Mouse (Mus musculus): ENCODE measurements around the gene Gcm2. TPM values are rescaled to one million over a fixed set of nuclear protein-coding genes. Genes with fewer than 3 reads are reported as not detected.

Gcm2 gene
- polyA plus RNA-seq (2012; rRNA removed), result 0.05 TPM in 1 of 2 replicates, not detected in the other

DNA sequence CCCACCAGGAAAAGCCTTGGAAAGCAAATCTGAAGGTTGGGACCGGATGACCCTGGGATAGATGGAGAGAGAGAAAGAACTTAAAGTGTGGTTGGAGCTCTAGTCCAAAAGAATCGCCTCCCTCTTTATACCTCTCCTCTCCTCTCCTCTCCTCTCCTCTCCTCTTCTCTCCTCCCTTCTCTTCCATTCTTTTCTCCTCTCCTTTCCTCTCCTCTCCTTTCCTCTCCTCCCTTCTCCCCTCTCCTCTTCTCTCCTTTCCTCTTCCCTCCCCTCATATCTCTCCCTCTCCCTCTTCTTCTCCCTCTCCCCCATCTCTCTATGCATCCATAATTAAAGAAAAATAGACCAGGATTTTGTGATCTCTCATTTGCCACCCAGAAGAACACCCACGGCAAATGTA lies at the start of gene Gcm2:
Gene Gcm2, minus strand, starts transcription at position 101 of the 400 bp plus-strand sequence.
- no peak for DNase-seq
- Histone ChIP-seq H3K4me3 (replicated peaks; ENCODE audit: extremely low read depth, low read depth, low read length) (no peak within 1 kb of the TSS), H3K4me1 (ENCODE audit: control insufficient read depth, insufficient read depth, low read length) (no peaks in the 10 kb centered on the region)
- WGBS, result 82% methylated on average over 3 of the region's 3 CpGs
- TF ChIP-seq CTCF (IDR thresholded peaks at IDR 0.05; ENCODE audit: insufficient read depth, low read length) (no peak), POLR2A (IDR thresholded peaks at IDR 0.05; ENCODE audit: borderline replicate concordance, extremely low read depth, low read depth, low read length) (no peak)

DNA sequence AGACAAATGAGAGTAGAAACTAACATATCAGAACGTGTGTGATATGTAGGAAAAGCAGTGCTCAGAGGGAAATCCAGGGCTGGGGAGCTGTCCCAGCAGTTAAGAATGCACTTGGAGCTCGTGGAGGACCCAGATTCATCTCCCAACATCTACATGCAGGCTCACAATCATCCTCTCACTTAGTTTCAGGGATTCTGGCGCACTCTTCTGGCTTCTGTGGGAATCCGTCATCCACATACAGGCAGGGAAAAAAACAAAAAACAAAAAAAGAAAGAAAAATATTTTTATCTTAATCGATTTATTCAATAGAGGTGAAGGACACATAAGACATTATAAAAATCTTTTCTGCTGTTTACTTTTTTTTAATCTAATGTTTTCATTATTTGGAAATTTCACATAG lies 47.6 kb upstream of the Gcm2 start:
- no peak for DNase-seq
- no peak overlapping the region for H3K4me3 ChIP-seq (replicated peaks; ENCODE audit: extremely low read depth, low read depth, low read length)
- TF ChIP-seq CTCF (IDR thresholded peaks at IDR 0.05; ENCODE audit: insufficient read depth, low read length) (no peak), POLR2A (IDR thresholded peaks at IDR 0.05; ENCODE audit: borderline replicate concordance, extremely low read depth, low read depth, low read length) (no peak)
- H3K4me1 ChIP-seq (ENCODE audit: control insufficient read depth, insufficient read depth, low read length), result no peaks in the 10 kb centered on the region
- 64% methylated on average over 5 of the region's 5 CpGs for WGBS

DNA sequence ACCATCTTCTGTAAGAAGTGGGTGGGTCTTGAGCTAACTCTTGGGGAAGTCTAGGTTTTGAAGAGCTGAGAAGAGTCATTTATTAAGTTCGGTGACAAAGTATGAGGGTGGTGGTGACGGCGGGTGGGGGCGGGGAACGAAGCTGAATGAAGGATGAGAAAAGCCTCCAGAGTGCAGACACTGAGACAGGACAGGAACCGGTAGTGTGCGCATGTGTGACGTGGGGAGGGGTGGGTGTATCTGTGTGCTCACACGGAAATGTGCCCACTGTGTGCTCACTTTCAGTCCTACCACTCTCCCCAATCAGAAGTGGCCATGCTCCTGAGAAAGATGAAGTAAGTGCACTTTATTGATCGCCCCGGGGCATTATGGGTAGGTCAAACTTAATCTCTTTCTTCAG lies 42.3 kb upstream of the Gcm2 start:
- Histone ChIP-seq H3K4me3 (replicated peaks; ENCODE audit: extremely low read depth, low read depth, low read length) (no peak overlapping the region), H3K4me1 (ENCODE audit: control insufficient read depth, insufficient read depth, low read length) (no peaks in the 10 kb centered on the region)
- WGBS, result 74% methylated on average over 11 of the region's 11 CpGs
- TF ChIP-seq CTCF (IDR thresholded peaks at IDR 0.05; ENCODE audit: insufficient read depth, low read length), result no peak
- TF ChIP-seq POLR2A (IDR thresholded peaks at IDR 0.05; ENCODE audit: borderline replicate concordance, extremely low read depth, low read depth, low read length), result no peak
- DNase-seq, result no peak

DNA sequence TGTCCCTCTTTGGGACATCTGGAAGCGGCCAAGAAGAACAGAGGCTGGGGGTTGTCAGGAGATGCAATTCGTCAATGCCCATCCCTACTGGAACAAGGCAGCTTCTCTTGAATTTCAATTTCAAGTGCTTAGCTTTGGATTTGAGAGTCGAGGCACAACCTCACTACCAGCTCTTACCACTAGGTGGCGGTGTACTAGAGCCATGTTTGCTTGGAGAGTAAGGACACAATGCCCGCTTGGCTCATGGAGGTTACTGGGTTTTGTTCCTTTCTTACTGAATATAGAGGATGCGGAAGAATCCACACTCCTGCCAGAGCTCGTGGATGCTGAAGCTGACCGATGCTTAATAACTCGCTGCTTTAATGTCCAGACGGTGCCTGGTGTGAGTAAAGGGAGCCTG lies 35.4 kb upstream of the Gcm2 start:
- peak; percentile 59 for DNase-seq
- H3K4me1 ChIP-seq (ENCODE audit: control insufficient read depth, insufficient read depth, low read length), result no peaks in the 10 kb centered on the region
- H3K4me3 ChIP-seq (replicated peaks; ENCODE audit: extremely low read depth, low read depth, low read length), result no peak overlapping the region
- 71% methylated on average over 10 of the region's 10 CpGs for WGBS
- TF ChIP-seq POLR2A (IDR thresholded peaks at IDR 0.05; ENCODE audit: borderline replicate concordance, extremely low read depth, low read depth, low read length) (no peak), CTCF (IDR thresholded peaks at IDR 0.05; ENCODE audit: insufficient read depth, low read length) (peak; percentile 78)

DNA sequence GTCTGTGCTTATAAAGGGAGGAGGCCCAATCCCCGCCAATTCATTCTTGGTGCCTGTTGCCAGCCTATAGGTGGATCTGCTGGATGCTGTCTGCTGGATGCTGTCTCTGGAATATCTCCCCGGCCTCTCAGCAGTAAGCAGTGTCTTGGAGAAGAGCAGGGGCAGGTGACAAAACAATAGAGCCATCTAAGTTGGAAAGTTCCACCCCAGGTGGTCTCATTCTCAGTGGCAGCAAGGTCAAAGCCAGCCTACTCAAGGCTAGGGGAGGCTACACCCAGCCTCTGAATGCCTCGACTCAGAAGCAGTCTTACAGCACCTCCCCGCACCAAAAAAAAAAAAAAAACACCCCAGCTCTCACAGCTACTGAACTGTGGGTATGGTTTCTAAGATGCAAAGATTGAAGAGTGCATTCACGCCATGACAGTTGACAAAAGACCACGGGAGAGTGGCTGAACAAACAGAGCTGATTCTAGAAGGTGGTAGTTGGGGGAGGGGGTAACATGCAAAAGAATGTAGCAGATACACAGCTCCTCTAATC lies 34.7 kb upstream of the Gcm2 start:
- Histone ChIP-seq H3K4me1 (ENCODE audit: control insufficient read depth, insufficient read depth, low read length) (no peaks in the 10 kb centered on the region), H3K4me3 (replicated peaks; ENCODE audit: extremely low read depth, low read depth, low read length) (no peak overlapping the region)
- TF ChIP-seq POLR2A (IDR thresholded peaks at IDR 0.05; ENCODE audit: borderline replicate concordance, extremely low read depth, low read depth, low read length), result no peak
- TF ChIP-seq CTCF (IDR thresholded peaks at IDR 0.05; ENCODE audit: insufficient read depth, low read length), result no peak
- 66% methylated on average over 6 of the region's 6 CpGs for WGBS
- DNase-seq, result no peak

DNA sequence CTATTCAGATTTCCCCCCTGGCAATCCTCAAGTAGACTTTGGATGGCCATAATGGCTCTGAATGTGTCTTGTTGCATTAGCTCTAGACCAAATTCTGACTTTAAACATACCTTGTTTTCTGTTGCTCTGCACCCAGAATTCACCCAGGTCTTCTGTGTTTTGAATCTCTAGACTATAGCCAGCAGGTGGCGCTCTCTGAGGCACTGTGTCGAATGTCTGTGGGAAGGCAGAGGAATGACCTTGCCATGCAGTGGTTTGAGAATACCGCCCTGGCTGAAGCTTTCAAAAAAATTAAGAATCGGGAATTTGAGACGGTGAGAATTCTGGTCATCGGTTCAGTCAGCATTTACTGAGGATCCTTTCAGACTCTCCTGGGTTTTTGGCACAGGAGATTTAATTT lies 24.1 kb upstream of the Gcm2 start:
- DNase-seq, result peak; percentile 41
- peak; percentile 82 for TF ChIP-seq CTCF (IDR thresholded peaks at IDR 0.05; ENCODE audit: insufficient read depth, low read length)
- no peak for TF ChIP-seq POLR2A (IDR thresholded peaks at IDR 0.05; ENCODE audit: borderline replicate concordance, extremely low read depth, low read depth, low read length)
- 6% methylated on average over 6 of the region's 6 CpGs for WGBS
- no peaks in the 10 kb centered on the region for H3K4me1 ChIP-seq (ENCODE audit: control insufficient read depth, insufficient read depth, low read length)
- no peak overlapping the region for H3K4me3 ChIP-seq (replicated peaks; ENCODE audit: extremely low read depth, low read depth, low read length)

DNA sequence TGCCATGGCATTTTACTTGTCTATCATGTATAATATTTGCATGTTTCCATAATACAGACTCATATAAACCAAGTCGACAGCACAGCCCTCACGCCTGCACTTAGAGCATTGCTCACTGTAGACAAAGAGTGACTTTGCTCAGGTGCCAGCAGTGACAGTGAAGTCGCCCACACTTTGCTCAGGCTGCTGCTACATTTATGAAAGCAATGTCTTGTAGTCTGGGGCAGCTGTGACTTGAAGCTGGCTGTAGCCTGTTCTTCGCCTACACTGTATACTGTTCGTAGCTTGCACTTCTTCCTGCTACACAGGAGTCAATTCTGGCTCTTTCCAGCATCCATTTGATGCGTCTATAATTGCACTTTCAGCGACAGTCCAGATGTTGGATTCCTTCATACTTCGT lies 18.2 kb upstream of the Gcm2 start:
- Histone ChIP-seq H3K4me3 (replicated peaks; ENCODE audit: extremely low read depth, low read depth, low read length) (no peak overlapping the region), H3K4me1 (ENCODE audit: control insufficient read depth, insufficient read depth, low read length) (no peaks in the 10 kb centered on the region)
- WGBS, result 86% methylated on average over 8 of the region's 8 CpGs
- no peak for DNase-seq
- TF ChIP-seq CTCF (IDR thresholded peaks at IDR 0.05; ENCODE audit: insufficient read depth, low read length) (no peak), POLR2A (IDR thresholded peaks at IDR 0.05; ENCODE audit: borderline replicate concordance, extremely low read depth, low read depth, low read length) (no peak)

DNA sequence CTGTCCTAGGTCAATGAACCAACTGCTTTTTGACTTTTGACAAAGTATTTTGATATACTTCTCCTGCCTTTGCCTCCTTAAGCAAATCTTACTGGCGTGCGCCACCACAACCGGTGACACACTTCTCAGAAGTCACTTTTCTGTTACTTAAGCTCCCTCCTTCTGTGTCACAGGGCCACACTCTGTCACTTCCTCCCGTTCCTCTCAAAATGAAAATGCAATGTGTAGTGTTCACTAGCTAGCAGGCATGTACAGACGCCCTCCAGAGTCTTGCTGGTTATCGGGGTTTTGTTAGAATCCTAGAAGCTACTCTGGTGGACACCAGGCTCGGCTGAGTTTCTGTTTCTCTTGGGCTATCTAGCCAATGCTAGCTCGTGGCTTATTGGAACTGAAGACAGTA lies 17.5 kb upstream of the Gcm2 start:
- no peaks in the 10 kb centered on the region for H3K4me1 ChIP-seq (ENCODE audit: control insufficient read depth, insufficient read depth, low read length)
- no peak for DNase-seq
- TF ChIP-seq POLR2A (IDR thresholded peaks at IDR 0.05; ENCODE audit: borderline replicate concordance, extremely low read depth, low read depth, low read length) (no peak), CTCF (IDR thresholded peaks at IDR 0.05; ENCODE audit: insufficient read depth, low read length) (no peak)
- H3K4me3 ChIP-seq (replicated peaks; ENCODE audit: extremely low read depth, low read depth, low read length), result no peak overlapping the region
- WGBS, result 70% methylated on average over 8 of the region's 8 CpGs

DNA sequence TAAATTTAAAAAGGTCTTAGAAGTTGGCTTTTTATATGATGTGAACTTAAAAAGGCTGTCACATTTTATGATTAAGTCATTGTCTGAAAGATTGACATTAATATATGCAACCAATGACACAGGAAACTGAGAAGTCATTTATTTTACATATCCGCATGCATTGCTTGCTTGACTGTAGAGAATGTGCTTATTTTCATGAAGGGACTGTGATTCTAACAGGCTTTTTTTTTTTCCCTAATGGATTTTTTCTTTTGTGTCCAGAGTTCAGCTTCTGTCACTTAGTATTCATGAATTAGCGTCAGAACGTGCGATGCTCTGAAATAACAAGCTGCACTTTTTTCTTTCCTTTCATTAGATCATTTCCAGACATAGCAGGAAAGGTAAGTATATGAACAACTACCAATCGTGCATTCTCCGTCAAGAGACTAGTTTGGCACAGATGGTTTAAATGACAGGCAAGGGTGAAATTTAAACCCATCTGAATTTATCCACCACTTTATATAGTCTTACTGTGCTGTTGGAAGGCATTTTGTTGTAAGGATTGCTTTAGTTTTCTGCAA lies 12.9 kb upstream of the Gcm2 start:
- H3K4me3 ChIP-seq (replicated peaks; ENCODE audit: extremely low read depth, low read depth, low read length), result no peak overlapping the region
- no peaks in the 10 kb centered on the region for H3K4me1 ChIP-seq (ENCODE audit: control insufficient read depth, insufficient read depth, low read length)
- DNase-seq, result no peak
- TF ChIP-seq CTCF (IDR thresholded peaks at IDR 0.05; ENCODE audit: insufficient read depth, low read length) (no peak), POLR2A (IDR thresholded peaks at IDR 0.05; ENCODE audit: borderline replicate concordance, extremely low read depth, low read depth, low read length) (no peak)
- WGBS, result 85% methylated on average over 6 of the region's 6 CpGs

DNA sequence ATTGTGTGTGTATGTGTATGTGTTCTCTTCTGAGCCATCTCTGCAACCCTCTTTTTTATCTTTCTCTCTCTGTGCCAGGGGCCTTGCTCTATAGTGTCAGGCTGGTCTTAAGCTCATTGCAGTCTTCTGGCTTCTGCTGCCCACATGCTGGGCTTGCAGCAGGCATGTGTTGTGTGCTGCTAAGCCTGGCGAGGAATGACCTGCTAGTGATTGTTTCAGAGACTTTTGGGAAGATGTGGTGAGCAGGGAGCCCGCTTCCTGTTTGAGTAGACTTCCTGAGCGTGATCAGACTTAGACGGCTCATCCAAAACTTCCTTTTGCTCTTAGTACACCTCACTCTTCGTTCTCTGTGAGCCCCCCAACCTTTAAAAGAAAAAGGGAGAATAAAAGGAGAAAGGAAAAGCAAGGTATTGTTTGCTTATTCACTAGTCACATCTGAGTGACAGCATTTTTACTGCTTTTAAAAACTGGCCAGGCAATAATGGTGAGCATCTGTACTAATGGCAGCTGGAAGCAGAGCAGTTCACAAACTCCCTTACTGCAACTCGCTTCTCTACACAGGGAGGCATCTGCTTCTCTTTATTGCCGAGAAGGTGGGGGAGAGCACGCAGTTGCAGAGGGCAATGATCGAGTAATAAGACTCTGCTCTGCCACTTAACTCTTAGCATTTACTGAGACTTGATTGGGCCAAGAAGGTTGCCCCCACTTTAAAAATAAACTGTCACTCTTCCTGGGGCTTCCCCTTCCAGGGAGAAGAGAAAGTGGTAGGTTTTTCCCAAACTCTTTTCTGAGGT lies 8.5 kb upstream of the Gcm2 start:
- DNase-seq, result no peak
- H3K4me3 ChIP-seq (replicated peaks; ENCODE audit: extremely low read depth, low read depth, low read length), result no peak overlapping the region
- no peaks in the 10 kb centered on the region for H3K4me1 ChIP-seq (ENCODE audit: control insufficient read depth, insufficient read depth, low read length)
- WGBS, result 16% methylated on average over 9 of the region's 9 CpGs
- TF ChIP-seq POLR2A (IDR thresholded peaks at IDR 0.05; ENCODE audit: borderline replicate concordance, extremely low read depth, low read depth, low read length) (no peak), CTCF (IDR thresholded peaks at IDR 0.05; ENCODE audit: insufficient read depth, low read length) (no peak)
